15 mouse cellular contexts compared by ENCODE assay signal in the genomic region with DNA sequence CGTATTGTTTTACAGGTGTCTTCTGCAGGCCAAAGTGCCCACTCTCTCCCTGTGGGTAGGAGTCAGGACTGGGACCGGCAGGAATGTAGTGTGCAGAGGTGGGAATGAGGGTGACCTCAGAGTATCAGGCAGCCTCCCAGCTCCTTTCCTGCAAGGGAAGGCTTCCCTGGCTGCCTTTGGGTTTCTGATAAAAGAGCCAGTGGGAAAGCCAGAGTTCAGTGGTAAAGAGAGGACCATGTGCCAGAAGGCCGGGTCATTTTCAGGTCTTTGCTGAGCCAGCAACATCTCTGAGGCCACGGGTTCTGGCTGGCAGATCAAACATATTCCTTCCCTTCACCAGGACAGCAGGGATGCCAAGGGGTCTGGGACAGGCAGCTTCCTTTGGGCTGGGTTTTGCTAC. TPM values are rescaled to one million over a fixed set of nuclear protein-coding genes. Genes with fewer than 3 reads are reported as not detected.
DNase-seq lines count a peak whose midpoint lies in the region; ATAC-seq lines count a peak whose summit lies in the region.
"Had no signal": no experiment of that assay in that cellular context is flagged by ENCODE, and none has a peak within 500 bp of the region (broad histone marks: within the 10 kb centered on the region; RNA-seq: fewer than 3 reads in every experiment).

No protein-coding gene starts in this region.

- H3K36me3 ChIP-seq in kidney, embryonic 15.5 days: no peaks in the 10 kb centered on the region
- H3K36me3 ChIP-seq in megakaryocyte, embryonic 14.5 days (replicated peaks; ENCODE audit: low read length): peaks cover 49% of the 10 kb centered on the region
- H3K36me3 ChIP-seq: hindbrain, embryonic 15.5 days had no signal

- peaks cover 38% of the 10 kb centered on the region for H3K4me1 ChIP-seq in kidney, embryonic 15.5 days
- H3K4me1 ChIP-seq in megakaryocyte, embryonic 14.5 days: peaks cover 100% of the 10 kb centered on the region

- H3K4me2 ChIP-seq in kidney, embryonic 15.5 days: no peak overlapping the region
- H3K4me2 ChIP-seq: hindbrain, embryonic 15.5 days had no signal

- whole genome bisulfite sequencing in kidney, embryonic 15.5 days: 46% methylated on average over 4 of the region's 4 CpGs

- H3K9me3 ChIP-seq in kidney, embryonic 15.5 days (replicated peaks): no peaks in the 10 kb centered on the region
- H3K9me3 ChIP-seq in megakaryocyte, embryonic 14.5 days: no peaks in the 10 kb centered on the region
- H3K9me3 ChIP-seq: hindbrain, embryonic 15.5 days had no signal

- DNase-seq in kidney, adult 11 months: peak; percentile 82
- peak; percentile 57 for DNase-seq in heart, postnatal 4 days
- DNase-seq in thymus, postnatal 25 days: no peak
- no peak for DNase-seq in frontal cortex, postnatal 10 days (ENCODE audit: low spot score in 2 of 2)
- DNase-seq: cerebellum, postnatal 25 days; gastrocnemius, postnatal 36 days; right cerebral cortex, postnatal 14 days; thymus, postnatal 14 days had no signal

- no peak for ATAC-seq in kidney, embryonic 15.5 days (replicated peaks; ENCODE audit: low FRiP score)
- no peak for ATAC-seq in megakaryocyte, adult 5-6 weeks (ENCODE audit: poor library complexity, severe bottlenecking)
- ATAC-seq: CD4-positive, CD25-positive, alpha-beta regulatory T cell, adult 4 months; forebrain, embryonic 14.5 days; Patski had no signal

- H3K27me3 ChIP-seq in kidney, embryonic 15.5 days: no peaks in the 10 kb centered on the region
- peaks cover 27% of the 10 kb centered on the region for H3K27me3 ChIP-seq in megakaryocyte, embryonic 14.5 days (replicated peaks)
- H3K27me3 ChIP-seq: hindbrain, embryonic 15.5 days; Patski had no signal

- H3K4me3 ChIP-seq in kidney, embryonic 15.5 days (replicated peaks): no peak overlapping the region
- peak overlapping the region; percentile 76 for H3K4me3 ChIP-seq in megakaryocyte, embryonic 14.5 days (replicated peaks)
- H3K4me3 ChIP-seq: hindbrain, embryonic 15.5 days had no signal

- H3K27ac ChIP-seq in kidney, embryonic 15.5 days: no peak overlapping the region
- H3K27ac ChIP-seq: hindbrain, embryonic 15.5 days had no signal

- H3K9ac ChIP-seq in kidney, embryonic 15.5 days: no peak overlapping the region
- H3K9ac ChIP-seq: hindbrain, embryonic 15.5 days had no signal

RNA-seq across cellular contexts. Expression of a gene that starts 5.0 kb away (rescaled TPM):
- 21.5 and 22.3 TPM in 2 replicates for polyA plus RNA-seq in kidney, embryonic 15.5 days (2015; fragmentation: Nextera tagmentation; extraction: Ambion mirVana)
- polyA plus RNA-seq in megakaryocyte, embryonic 14.5 days (2012; ENCODE audit: insufficient read depth, low replicate concordance): 3.6 and 19.1 TPM in 2 replicates
- 0.76 and 0.91 TPM in 2 replicates for total RNA-seq in megakaryocyte, adult 5-6 weeks (2015)
- total RNA-seq in megakaryocyte, adult 5-6 weeks (2017): 1.8 and 1.9 TPM in 2 replicates
- 10 to 100 TPM; 55.6 to 55.7 TPM for total RNA-seq in heart, postnatal 4 days (2021)
- polyA plus RNA-seq: CD4-positive, CD25-positive, alpha-beta regulatory T cell, adult 4 months had no signal

RNA-seq across cellular contexts. Expression of a gene that starts 44.9 kb away (rescaled TPM):
- 28.0 and 34.3 TPM in 2 replicates for polyA plus RNA-seq in kidney, embryonic 15.5 days (2015; fragmentation: Nextera tagmentation; extraction: Ambion mirVana)
- polyA plus RNA-seq in megakaryocyte, embryonic 14.5 days (2012; ENCODE audit: insufficient read depth, low replicate concordance): 2.0 and 8.8 TPM in 2 replicates
- total RNA-seq in megakaryocyte, adult 5-6 weeks (2015): 3.1 and 5.6 TPM in 2 replicates
- 7.1 and 11.8 TPM in 2 replicates for total RNA-seq in megakaryocyte, adult 5-6 weeks (2017)
- 10 to 100 TPM; 12.2 to 12.5 TPM for total RNA-seq in heart, postnatal 4 days (2021)
- polyA plus RNA-seq: CD4-positive, CD25-positive, alpha-beta regulatory T cell, adult 4 months had no signal

RNA-seq across cellular contexts. Expression of a gene that starts 44.9 kb away (rescaled TPM):
- 1.4 and 1.7 TPM in 2 replicates for polyA plus RNA-seq in kidney, embryonic 15.5 days (2015; fragmentation: Nextera tagmentation; extraction: Ambion mirVana)
- polyA plus RNA-seq in megakaryocyte, embryonic 14.5 days (2012; ENCODE audit: insufficient read depth, low replicate concordance): not detected in 2 replicates
- not detected in 2 replicates for total RNA-seq in megakaryocyte, adult 5-6 weeks (2015)
- total RNA-seq in megakaryocyte, adult 5-6 weeks (2017): not detected in 2 replicates
- not detected for total RNA-seq in heart, postnatal 4 days (2021)
- polyA plus RNA-seq: Patski had no signal

RNA-seq across cellular contexts. Expression of a gene that starts 55.2 kb away (rescaled TPM):
- polyA plus RNA-seq in kidney, embryonic 15.5 days (2015; fragmentation: Nextera tagmentation; extraction: Ambion mirVana): 76.5 and 98.4 TPM in 2 replicates
- polyA plus RNA-seq in megakaryocyte, embryonic 14.5 days (2012; ENCODE audit: insufficient read depth, low replicate concordance): 111 and 271 TPM in 2 replicates
- total RNA-seq in megakaryocyte, adult 5-6 weeks (2015): 3.0 and 7.6 TPM in 2 replicates
- total RNA-seq in megakaryocyte, adult 5-6 weeks (2017): 3.1 and 4.3 TPM in 2 replicates
- 10 to 100 TPM; 15.9 to 17.0 TPM for total RNA-seq in heart, postnatal 4 days (2021)

Comparison
In these comparisons a context has a peak if more than half of its experiments do, and no peak if none do; other contexts are left out.
1. DNase-seq: peak in kidney, adult 11 months (single experiment) and heart, postnatal 4 days (single experiment); none in thymus, postnatal 25 days (single experiment) and frontal cortex, postnatal 10 days (0 of 2).
2. RNA of a gene that starts 5.0 kb away (total RNA-seq): 55.6 to 55.7 TPM in heart, postnatal 4 days; 0.76 to 1.9 TPM in megakaryocyte, adult 5-6 weeks; every median in the first group is over 10 times any median in the second.